Mouse (Mus musculus) erythroblast, embryonic 14.5 days (primary cell): Measurements from ENCODE around the gene Fzd9.

Experiments
- GATA1 ChIP-seq: IDR thresholded peaks from 2 replicates; pipeline ENCODE4 v1.6.1; 2012; ENCODE audit warnings: low read length, inconsistent platforms, mixed read lengths
- TAL1 ChIP-seq: IDR thresholded peaks from 3 replicates; pipeline ENCODE4 v1.6.1; 2012; ENCODE audit warnings: low read length, inconsistent platforms, mixed read lengths

DNA sequence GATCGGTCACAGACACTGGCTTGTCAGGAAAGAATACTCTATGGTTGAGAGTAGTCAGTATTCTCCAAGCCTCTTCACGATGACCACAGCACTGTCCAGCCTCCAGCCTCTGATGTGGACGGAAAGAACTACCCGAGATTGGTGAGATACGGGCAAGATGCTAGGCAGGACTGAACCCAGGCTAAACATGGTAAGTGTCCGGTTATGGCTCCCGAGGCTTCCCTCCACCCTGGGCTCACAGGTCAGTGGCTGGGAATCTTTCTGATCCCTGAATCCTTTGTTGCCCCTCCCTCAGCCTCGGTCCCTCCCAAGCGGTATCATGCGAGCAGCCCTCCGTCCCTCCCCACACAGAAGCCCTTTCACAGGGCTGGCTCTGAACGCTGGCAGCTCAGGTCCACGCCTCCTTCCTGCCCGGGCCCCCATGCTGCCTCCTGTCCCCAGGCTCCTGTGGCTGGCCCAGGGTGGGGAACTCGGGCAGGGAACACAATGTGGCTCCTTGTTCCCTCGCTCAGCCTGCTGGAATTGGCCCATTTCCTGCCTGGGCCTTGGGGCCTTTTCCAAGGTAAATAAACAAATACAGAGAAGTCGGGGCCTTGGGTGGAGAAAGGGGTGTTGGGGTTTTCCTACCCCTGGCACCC, 13.0 kb upstream of the Fzd9 start:
- TF ChIP-seq TAL1 (no peak), GATA1 (no peak)
